Mouse (Mus musculus): Measurements from ENCODE around the gene Cstb. TPM values are rescaled to one million over a fixed set of nuclear protein-coding genes. Genes with fewer than 3 reads are reported as not detected.
"Not testable (repeated sequence)": the region's sequence is repeated elsewhere in the genome, so short reads cannot be mapped to it uniquely, and the experiment has no call there.

The Cstb gene
- total RNA-seq, 1 experiment from 2014 or later, result 47.5 TPM

- ATAC-seq (replicated peaks; ENCODE audit: low read depth, poor library complexity, severe bottlenecking), result no peak
These were observed 12.3 kb upstream of the Cstb start for GRCm38 (mm10) chr10:78413152-78413520.

GRCm38 (mm10) chr10:78414936-78415335, 10.5 kb upstream of the Cstb start:
- ATAC-seq (replicated peaks; ENCODE audit: low read depth, poor library complexity, severe bottlenecking), result not testable (repeated sequence)

GRCm38 (mm10) chr10:78417888-78418287, 7.6 kb upstream of the Cstb start:
- ATAC-seq (replicated peaks; ENCODE audit: low read depth, poor library complexity, severe bottlenecking), result no peak

GRCm38 (mm10) chr10:78418791-78419190, 6.7 kb upstream of the Cstb start:
- ATAC-seq (replicated peaks; ENCODE audit: low read depth, poor library complexity, severe bottlenecking), result no peak

- no peak for ATAC-seq (replicated peaks; ENCODE audit: low read depth, poor library complexity, severe bottlenecking)
These were observed 4.5 kb upstream of the Cstb start for GRCm38 (mm10) chr10:78420929-78421328.

GRCm38 (mm10) chr10:78422614-78423013, 2.9 kb upstream of the Cstb start:
- peak; percentile 23 for ATAC-seq (replicated peaks; ENCODE audit: low read depth, poor library complexity, severe bottlenecking)

GRCm38 (mm10) chr10:78426117-78426735, 757 bp downstream of the Cstb start:
- peak; percentile 30; the same call in 1 of the 2 replicates for ATAC-seq (replicated peaks; ENCODE audit: low read depth, poor library complexity, severe bottlenecking)

- no peak for ATAC-seq (replicated peaks; ENCODE audit: low read depth, poor library complexity, severe bottlenecking)
These were observed 2.6 kb downstream of the Cstb start for GRCm38 (mm10) chr10:78428070-78428469.

- no peak for ATAC-seq (replicated peaks; ENCODE audit: low read depth, poor library complexity, severe bottlenecking)
These were observed 3.7 kb downstream of the Cstb start for GRCm38 (mm10) chr10:78429180-78429579.

GRCm38 (mm10) chr10:78429776-78430175, 4.3 kb downstream of the Cstb start:
- ATAC-seq (replicated peaks; ENCODE audit: low read depth, poor library complexity, severe bottlenecking), result no peak

- no peak for ATAC-seq (replicated peaks; ENCODE audit: low read depth, poor library complexity, severe bottlenecking)
These were observed 7.4 kb downstream of the Cstb start for GRCm38 (mm10) chr10:78432853-78433252.

GRCm38 (mm10) chr10:78438094-78438493, 12.6 kb downstream of the Cstb start:
- peak; percentile 62 for ATAC-seq (replicated peaks; ENCODE audit: low read depth, poor library complexity, severe bottlenecking)

GRCm38 (mm10) chr10:78439550-78439949, 14.1 kb downstream of the Cstb start:
- 0 out of 2 replicates have a peak, but pooled peaks have one; percentile 30 for ATAC-seq (replicated peaks; ENCODE audit: low read depth, poor library complexity, severe bottlenecking)

GRCm38 (mm10) chr10:78439990-78440389, 14.5 kb downstream of the Cstb start:
- no peak for ATAC-seq (replicated peaks; ENCODE audit: low read depth, poor library complexity, severe bottlenecking)

GRCm38 (mm10) chr10:78440812-78441211, 15.3 kb downstream of the Cstb start:
- ATAC-seq (replicated peaks; ENCODE audit: low read depth, poor library complexity, severe bottlenecking), result peak; percentile 45; the same call in 1 of the 2 replicates

GRCm38 (mm10) chr10:78441606-78442005, 16.1 kb downstream of the Cstb start:
- no peak for ATAC-seq (replicated peaks; ENCODE audit: low read depth, poor library complexity, severe bottlenecking)

GRCm38 (mm10) chr10:78442292-78442691, 16.8 kb downstream of the Cstb start:
- no peak for ATAC-seq (replicated peaks; ENCODE audit: low read depth, poor library complexity, severe bottlenecking)

- ATAC-seq (replicated peaks; ENCODE audit: low read depth, poor library complexity, severe bottlenecking), result no peak
These were observed 20.7 kb downstream of the Cstb start for GRCm38 (mm10) chr10:78446195-78446594.

- no peak for ATAC-seq (replicated peaks; ENCODE audit: low read depth, poor library complexity, severe bottlenecking)
These were observed 21.9 kb downstream of the Cstb start for GRCm38 (mm10) chr10:78447396-78447795.

GRCm38 (mm10) chr10:78450761-78451160, 25.3 kb downstream of the Cstb start:
- no peak for ATAC-seq (replicated peaks; ENCODE audit: low read depth, poor library complexity, severe bottlenecking)

- ATAC-seq (replicated peaks; ENCODE audit: low read depth, poor library complexity, severe bottlenecking), result no peak
These were observed 27.2 kb downstream of the Cstb start for GRCm38 (mm10) chr10:78452641-78453040.

GRCm38 (mm10) chr10:78456696-78457095, 31.2 kb downstream of the Cstb start:
- ATAC-seq (replicated peaks; ENCODE audit: low read depth, poor library complexity, severe bottlenecking), result no peak
